Mouse (Mus musculus) heart, embryonic 12.5 days (tissue): ENCODE data around the gene Rasgrf1. TPM values are rescaled to one million over a fixed set of nuclear protein-coding genes. Genes with fewer than 3 reads are reported as not detected.
"Not testable (repeated sequence)": the region's sequence is repeated elsewhere in the genome, so short reads cannot be mapped to it uniquely, and the experiment has no call there.

Experiments
- ATAC-seq: fragments of 200-750 bp; cut with Nextera tagmentation; 2 replicates; pipeline ENCODE4 v1.8.0; 2017; ENCODE audit warnings: moderate TSS enrichment, moderate library complexity; ENCODE audit not compliant: insufficient number of reproducible peaks, low FRiP score
- H3K27ac ChIP-seq: fragments of 300-500 bp; sonication (generic); 2 replicates; pipeline ENCODE4 v1.5.1; 2016; ENCODE audit warnings: mild to moderate bottlenecking, moderate library complexity; ENCODE audit not compliant: poor library complexity, severe bottlenecking
- H3K27me3 ChIP-seq: fragments of 300-500 bp; sonication (generic); replicated peaks from 2 replicates; pipeline ENCODE4 v1.6.1; 2016; ENCODE audit warnings: mild to moderate bottlenecking, moderate library complexity
- H3K36me3 ChIP-seq: fragments of 300-500 bp; sonication (generic); 2 replicates; pipeline ENCODE4 v1.6.1; 2016; ENCODE audit warnings: mild to moderate bottlenecking, moderate library complexity
- H3K4me1 ChIP-seq: fragments of 300-500 bp; sonication (generic); replicated peaks from 2 replicates; pipeline ENCODE4 v1.6.1; 2016; ENCODE audit warnings: mild to moderate bottlenecking
- H3K4me2 ChIP-seq: fragments of 300-500 bp; sonication (generic); 2 replicates; pipeline ENCODE4 v1.6.1; 2016; ENCODE audit warnings: mild to moderate bottlenecking, moderate library complexity
- H3K4me3 ChIP-seq: fragments of 300-500 bp; sonication (generic); 2 replicates; pipeline ENCODE4 v1.5.1; 2016; ENCODE audit warnings: mild to moderate bottlenecking
- H3K9ac ChIP-seq: fragments of 300-500 bp; sonication (generic); 2 replicates; pipeline ENCODE4 v1.6.1; 2016; ENCODE audit warnings: mild to moderate bottlenecking, moderate library complexity
- H3K9me3 ChIP-seq: fragments of 300-500 bp; sonication (generic); replicated peaks from 2 replicates; pipeline ENCODE4 v1.6.1; 2016; ENCODE audit warnings: mild to moderate bottlenecking, moderate library complexity
- WGBS: fragments of 180-500 bp; shearing (Covaris S2); methylation state at CpG from one replicate; pipeline ENCODE4 v1.1.7; 2016; 5-methylcytosine and 5-hydroxymethylcytosine counted together
- polyA plus RNA-seq: library from polyadenylated mRNA; unstranded; fragments of >200 nt; fragmentation: Nextera tagmentation; extraction: Ambion mirVana; gene quantifications from 2 replicates; pipeline ENCODE4 v1.2.1, GENCODE M21; 2016

Gene Rasgrf1
- polyA plus RNA-seq, 1 experiment from 2014 or later, result 0.06 TPM

- Histone ChIP-seq H3K9me3 (no peaks in the 10 kb centered on the region), H3K27ac (no peak overlapping the region), H3K27me3 (no peaks in the 10 kb centered on the region), H3K4me2 (no peak overlapping the region), H3K4me3 (no peak overlapping the region), H3K9ac (no peak overlapping the region), H3K36me3 (0 out of 2 replicates have a peak, but pooled peaks cover 4% of the 10 kb centered on the region), H3K4me1 (0 out of 2 replicates have a peak, but pooled peaks cover 3% of the 10 kb centered on the region)
- 79% methylated on average over 2 of the region's 2 CpGs for WGBS
- no peak for ATAC-seq
These were observed 150.8 kb downstream of the Rasgrf1 start for GRCm38 (mm10) chr9:90060574-90060875.

GRCm38 (mm10) chr9:90060932-90061331 is 151.2 kb downstream of the Rasgrf1 start:
- 89% methylated on average over 5 of the region's 5 CpGs for WGBS
- H3K4me2 ChIP-seq, ATAC-seq, H3K27ac ChIP-seq, H3K4me1 ChIP-seq, H3K4me3 ChIP-seq, H3K9ac ChIP-seq, H3K27me3 ChIP-seq, H3K9me3 ChIP-seq, H3K36me3 ChIP-seq: not testable (repeated sequence)

- no peak for ATAC-seq
- H3K27ac ChIP-seq, result no peak overlapping the region
- no peaks in the 10 kb centered on the region for H3K9me3 ChIP-seq
- H3K4me1 ChIP-seq, result no peaks in the 10 kb centered on the region; the same call in 1 of the 2 replicates
- H3K36me3 ChIP-seq, result 0 out of 2 replicates have a peak, but pooled peaks cover 5% of the 10 kb centered on the region
- H3K9ac ChIP-seq, result no peak overlapping the region
- H3K4me2 ChIP-seq, result no peak overlapping the region
- H3K4me3 ChIP-seq, result no peak overlapping the region
- no peaks in the 10 kb centered on the region for H3K27me3 ChIP-seq
- WGBS, result 62% methylated on average over 2 of the region's 2 CpGs
These were observed 157.6 kb downstream of the Rasgrf1 start for GRCm38 (mm10) chr9:90067341-90067740.

- Histone ChIP-seq H3K36me3 (0 out of 2 replicates have a peak, but pooled peaks cover 5% of the 10 kb centered on the region), H3K9me3 (no peaks in the 10 kb centered on the region), H3K27me3 (no peaks in the 10 kb centered on the region), H3K4me3 (no peak overlapping the region), H3K9ac (no peak overlapping the region), H3K4me1 (no peaks in the 10 kb centered on the region; the same call in 1 of the 2 replicates), H3K4me2 (no peak overlapping the region), H3K27ac (no peak overlapping the region)
- WGBS, result 73% methylated on average over 6 of the region's 6 CpGs
- ATAC-seq, result no peak
These were observed 159.1 kb downstream of the Rasgrf1 start for GRCm38 (mm10) chr9:90068786-90069185.

- no peaks in the 10 kb centered on the region for H3K9me3 ChIP-seq
- H3K9ac ChIP-seq, result no peak overlapping the region
- no peak overlapping the region for H3K27ac ChIP-seq
- no peak overlapping the region for H3K4me2 ChIP-seq
- no peaks in the 10 kb centered on the region for H3K27me3 ChIP-seq
- WGBS, result 67% methylated on average over 7 of the region's 7 CpGs
- 0 out of 2 replicates have a peak, but pooled peaks cover 5% of the 10 kb centered on the region for H3K36me3 ChIP-seq
- ATAC-seq, result no peak
- no peaks in the 10 kb centered on the region; the same call in 1 of the 2 replicates for H3K4me1 ChIP-seq
- H3K4me3 ChIP-seq, result no peak overlapping the region
These were observed 159.8 kb downstream of the Rasgrf1 start for GRCm38 (mm10) chr9:90069485-90069884.

- H3K4me1 ChIP-seq, result no peaks in the 10 kb centered on the region; the same call in 1 of the 2 replicates
- no peaks in the 10 kb centered on the region for H3K9me3 ChIP-seq
- no peak overlapping the region for H3K9ac ChIP-seq
- H3K27me3 ChIP-seq, result no peaks in the 10 kb centered on the region
- H3K4me2 ChIP-seq, result no peak overlapping the region
- H3K27ac ChIP-seq, result no peak overlapping the region
- no peak overlapping the region for H3K4me3 ChIP-seq
- 0 out of 2 replicates have a peak, but pooled peaks cover 5% of the 10 kb centered on the region for H3K36me3 ChIP-seq
- WGBS, result 68% methylated on average over 7 of the region's 7 CpGs
- ATAC-seq, result no peak
These were observed 160.5 kb downstream of the Rasgrf1 start for GRCm38 (mm10) chr9:90070174-90070573.

GRCm38 (mm10) chr9:90075336-90075735 is 165.6 kb downstream of the Rasgrf1 start:
- no peak overlapping the region for H3K27ac ChIP-seq
- WGBS, result 52% methylated on average over 4 of the region's 4 CpGs

GRCm38 (mm10) chr9:90076131-90076530 is 166.4 kb downstream of the Rasgrf1 start:
- no peaks in the 10 kb centered on the region for H3K9me3 ChIP-seq
- H3K27ac ChIP-seq, result no peak overlapping the region
- no peaks in the 10 kb centered on the region for H3K27me3 ChIP-seq
- no peak overlapping the region for H3K9ac ChIP-seq
- H3K4me2 ChIP-seq, result no peak overlapping the region
- WGBS, result 77% methylated on average over 5 of the region's 5 CpGs
- no peak for ATAC-seq
- H3K4me3 ChIP-seq, result no peak overlapping the region
- no peaks in the 10 kb centered on the region for H3K4me1 ChIP-seq
- no peaks in the 10 kb centered on the region for H3K36me3 ChIP-seq

More at GRCm38 (mm10) chr9:90075336-90075735, 165.6 kb downstream of the Rasgrf1 start:
- Histone ChIP-seq H3K4me3 (no peak overlapping the region), H3K36me3 (no peaks in the 10 kb centered on the region), H3K9ac (no peak overlapping the region), H3K4me2 (no peak overlapping the region), H3K27me3 (no peaks in the 10 kb centered on the region), H3K4me1 (no peaks in the 10 kb centered on the region), H3K9me3 (no peaks in the 10 kb centered on the region)
- no peak for ATAC-seq

Other genes with a start within 250 kb of the Rasgrf1 start
- 63.3 and 66.2 TPM in 2 replicates for gene Tmed3, start 204.8 kb upstream of the Rasgrf1 start, polyA plus RNA-seq
- gene Ankrd34c, start 171.4 kb upstream of the Rasgrf1 start, polyA plus RNA-seq, result 0.04 TPM in 1 of 2 replicates, not detected in the other
- 37.4 and 39.3 TPM in 2 replicates for gene Ctsh, start 144.2 kb downstream of the Rasgrf1 start, polyA plus RNA-seq
- 385 and 388 TPM in 2 replicates for gene Morf4l1, start 204.9 kb downstream of the Rasgrf1 start, polyA plus RNA-seq